Mouse (Mus musculus) heart, embryonic 10.5 days (tissue): ENCODE measurements at regions not wholly inside any gene's neighbourhood (a gene's known extent, or its start where the extent isn't known, plus 50 kb on each side); places are given as distances from the start of the nearest gene placed in this dataset.

Source experiments
- DNase-seq: peaks from one replicate; pipeline ENCODE4 v3.0.0-alpha.2; 2017; ENCODE audit warnings: low spot score
- H3K27ac ChIP-seq: fragments of 300-500 bp; sonication (generic); 2 replicates; pipeline ENCODE4 v1.5.1; 2016; ENCODE audit warnings: mild to moderate bottlenecking
- H3K27me3 ChIP-seq: fragments of 300-500 bp; sonication (generic); 2 replicates; pipeline ENCODE4 v1.6.1; 2016; ENCODE audit warnings: mild to moderate bottlenecking; ENCODE audit not compliant: poor library complexity, insufficient read depth, severe bottlenecking
- H3K36me3 ChIP-seq: fragments of 300-500 bp; sonication (generic); 2 replicates; pipeline ENCODE4 v1.6.1; 2016; ENCODE audit warnings: mild to moderate bottlenecking, moderate library complexity
- H3K4me1 ChIP-seq: fragments of 300-500 bp; sonication (generic); 2 replicates; pipeline ENCODE4 v1.6.1; 2016; ENCODE audit warnings: mild to moderate bottlenecking
- H3K4me3 ChIP-seq: fragments of 300-500 bp; sonication (generic); 2 replicates; pipeline ENCODE4 v1.5.1; 2016; ENCODE audit warnings: mild to moderate bottlenecking, moderate library complexity
- H3K9me3 ChIP-seq: fragments of 300-500 bp; sonication (generic); 2 replicates; pipeline ENCODE4 v1.6.1; 2016; ENCODE audit warnings: mild to moderate bottlenecking, moderate library complexity
- WGBS: fragments of 180-500 bp; shearing (Covaris S2); methylation state at CpG from one replicate; pipeline ENCODE4 v1.1.7; 2016; 5-methylcytosine and 5-hydroxymethylcytosine counted together

DNA sequence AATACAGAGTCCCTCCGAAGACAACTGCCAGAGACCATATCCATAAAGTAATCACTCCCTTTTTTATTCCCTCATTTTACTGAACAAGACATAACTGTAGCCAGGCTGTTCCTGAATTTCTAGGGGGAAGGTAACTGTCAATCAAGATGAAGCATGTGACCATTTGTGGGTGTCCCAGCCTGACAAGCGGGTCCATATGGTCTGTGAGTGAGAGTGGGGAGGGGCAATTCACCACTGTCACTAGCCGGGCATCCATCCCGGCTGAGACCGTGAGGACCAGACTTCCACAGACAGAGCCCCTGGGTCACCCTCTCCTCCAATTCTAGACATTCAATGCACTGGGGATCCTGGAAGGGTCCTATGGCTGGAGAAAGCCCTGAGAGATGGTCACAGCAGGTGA is 54.6 kb downstream of the Gm11733 start:
- WGBS: 82% methylated on average over 5 of the region's 5 CpGs
- Histone ChIP-seq H3K4me3 (no peak overlapping the region), H3K4me1 (peaks cover 18% of the 10 kb centered on the region), H3K27me3 (peaks cover 27% of the 10 kb centered on the region), H3K9me3 (no peaks in the 10 kb centered on the region), H3K27ac (no peak overlapping the region), H3K36me3 (no peaks in the 10 kb centered on the region)
- DNase-seq: no peak

DNA sequence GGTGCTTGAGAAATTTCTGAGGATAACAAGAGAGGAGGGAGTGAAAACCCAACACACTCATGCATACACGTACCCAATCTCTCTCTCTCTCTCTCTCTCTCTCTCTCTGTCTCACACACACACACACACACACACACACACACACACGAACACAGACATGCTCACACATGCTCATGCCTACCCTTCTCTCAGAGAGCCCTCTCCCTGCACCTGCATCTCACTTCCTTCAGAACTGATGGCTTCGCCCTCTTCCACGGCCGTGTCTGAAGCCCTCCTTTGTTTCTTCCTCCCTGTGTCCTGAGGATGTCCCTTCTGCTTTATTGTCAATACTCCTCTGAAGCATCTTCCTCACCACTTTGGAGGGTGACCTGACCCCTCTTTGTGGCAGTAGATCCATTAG is 56.4 kb downstream of the Gm11733 start:
- peaks cover 18% of the 10 kb centered on the region for H3K4me1 ChIP-seq
- H3K4me3 ChIP-seq: no peak overlapping the region
- no peak for DNase-seq
- peaks cover 29% of the 10 kb centered on the region for H3K27me3 ChIP-seq
- WGBS: 57% methylated on average over 5 of the region's 5 CpGs
- peak overlapping the region; percentile 48; the same call in 1 of the 2 replicates for H3K27ac ChIP-seq
- no peaks in the 10 kb centered on the region for H3K9me3 ChIP-seq
- no peaks in the 10 kb centered on the region for H3K36me3 ChIP-seq

GRCm38 (mm10) chr11:117541205-117541884 is 57.2 kb downstream of the Gm11733 start:
- H3K27me3 ChIP-seq: peaks cover 32% of the 10 kb centered on the region
- H3K27ac ChIP-seq: peak overlapping the region; percentile 48
- peak; percentile 86 for DNase-seq
- H3K4me1 ChIP-seq: peaks cover 18% of the 10 kb centered on the region
- WGBS: 7% methylated on average over 6 of the region's 6 CpGs
- H3K36me3 ChIP-seq: no peaks in the 10 kb centered on the region
- no peaks in the 10 kb centered on the region for H3K9me3 ChIP-seq
- no peak overlapping the region for H3K4me3 ChIP-seq

GRCm38 (mm10) chr11:117543191-117543590 is 59.0 kb downstream of the Gm11733 start:
- DNase-seq: no peak
- H3K27me3 ChIP-seq: peaks cover 28% of the 10 kb centered on the region
- H3K4me1 ChIP-seq: peaks cover 18% of the 10 kb centered on the region
- WGBS: 27% methylated on average over 6 of the region's 6 CpGs
- no peaks in the 10 kb centered on the region for H3K36me3 ChIP-seq
- no peak overlapping the region for H3K4me3 ChIP-seq
- H3K27ac ChIP-seq: no peak overlapping the region
- H3K9me3 ChIP-seq: no peaks in the 10 kb centered on the region

GRCm38 (mm10) chr11:117544507-117544906 is 60.3 kb downstream of the Gm11733 start:
- WGBS: 24% methylated on average over 6 of the region's 6 CpGs

DNA sequence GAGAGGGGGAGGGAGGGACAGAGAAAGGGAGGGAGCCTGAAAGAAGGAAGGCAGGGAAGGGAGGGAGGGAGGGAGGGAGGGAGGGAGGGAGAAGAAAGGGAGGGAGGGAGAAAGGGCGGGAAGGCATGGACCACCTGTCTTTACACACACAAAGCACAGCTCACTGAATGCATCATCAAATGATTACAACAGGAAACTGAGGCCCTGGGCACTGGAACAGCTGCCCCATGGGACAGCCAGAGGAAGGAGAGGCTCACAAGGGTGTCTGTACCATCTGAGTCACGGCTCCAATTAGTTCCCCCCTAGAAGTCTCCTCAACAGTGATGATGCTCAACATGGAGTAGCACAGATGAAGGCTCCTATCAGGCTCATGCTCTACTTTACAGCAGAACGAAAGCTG is 60.8 kb downstream of the Gm11733 start:
- peaks cover 33% of the 10 kb centered on the region for H3K27me3 ChIP-seq
- DNase-seq: no peak
- H3K36me3 ChIP-seq: no peaks in the 10 kb centered on the region
- peaks cover 18% of the 10 kb centered on the region for H3K4me1 ChIP-seq
- no peaks in the 10 kb centered on the region for H3K9me3 ChIP-seq
- no peak overlapping the region for H3K4me3 ChIP-seq
- 52% methylated on average over 3 of the region's 3 CpGs for WGBS
- no peak overlapping the region for H3K27ac ChIP-seq

More at GRCm38 (mm10) chr11:117544507-117544906, 60.3 kb downstream of the Gm11733 start:
- H3K4me3 ChIP-seq: no peak overlapping the region
- no peaks in the 10 kb centered on the region for H3K36me3 ChIP-seq
- H3K4me1 ChIP-seq: peaks cover 18% of the 10 kb centered on the region
- no peak overlapping the region for H3K27ac ChIP-seq
- no peaks in the 10 kb centered on the region for H3K9me3 ChIP-seq
- DNase-seq: no peak
- peaks cover 33% of the 10 kb centered on the region for H3K27me3 ChIP-seq

- no peak for DNase-seq
- no peak overlapping the region for H3K27ac ChIP-seq
- no peaks in the 10 kb centered on the region for H3K9me3 ChIP-seq
- no peaks in the 10 kb centered on the region for H3K36me3 ChIP-seq
- 0 out of 2 replicates have a peak, but pooled peaks cover 4% of the 10 kb centered on the region for H3K4me1 ChIP-seq
- WGBS: 92% methylated on average over 5 of the region's 5 CpGs
- H3K27me3 ChIP-seq: peaks cover 25% of the 10 kb centered on the region; the same call in 1 of the 2 replicates
- H3K4me3 ChIP-seq: no peak overlapping the region
Observed at GRCm38 (mm10) chr11:117551926-117552325, 67.8 kb downstream of the Gm11733 start.

DNA sequence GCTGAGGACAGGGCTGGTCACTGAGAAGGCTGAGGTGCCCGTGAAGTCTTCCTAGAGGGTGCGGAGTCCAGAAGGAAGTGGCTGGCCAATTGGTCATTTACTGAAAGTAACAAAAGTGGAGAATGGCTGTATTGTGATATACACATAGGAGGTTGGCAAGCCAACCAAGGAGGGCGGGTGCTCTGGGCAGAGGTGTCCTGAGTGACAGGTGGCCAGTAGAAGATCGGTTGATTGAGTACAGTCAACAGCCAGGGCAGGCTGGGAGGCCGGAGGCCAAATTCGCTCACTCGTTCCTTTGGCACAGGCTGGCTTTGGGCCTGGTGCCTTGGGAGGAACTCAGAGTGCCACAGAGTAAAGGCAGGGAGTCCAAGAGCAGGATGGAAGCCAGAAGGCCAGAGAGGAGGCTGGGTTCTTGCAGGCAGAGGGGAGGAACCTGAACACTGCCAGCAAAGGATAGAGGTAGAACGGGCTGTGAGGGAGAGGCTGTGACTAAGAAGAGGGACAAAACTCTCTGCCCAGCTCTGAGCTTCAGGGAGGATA is 68.3 kb downstream of the Gm11733 start:
- no peaks in the 10 kb centered on the region for H3K9me3 ChIP-seq
- H3K27ac ChIP-seq: no peak overlapping the region
- no peak overlapping the region for H3K4me3 ChIP-seq
- no peaks in the 10 kb centered on the region for H3K36me3 ChIP-seq
- WGBS: 81% methylated on average over 8 of the region's 8 CpGs
- H3K4me1 ChIP-seq: 0 out of 2 replicates have a peak, but pooled peaks cover 4% of the 10 kb centered on the region
- peaks cover 24% of the 10 kb centered on the region; the same call in 1 of the 2 replicates for H3K27me3 ChIP-seq
- DNase-seq: no peak

DNA sequence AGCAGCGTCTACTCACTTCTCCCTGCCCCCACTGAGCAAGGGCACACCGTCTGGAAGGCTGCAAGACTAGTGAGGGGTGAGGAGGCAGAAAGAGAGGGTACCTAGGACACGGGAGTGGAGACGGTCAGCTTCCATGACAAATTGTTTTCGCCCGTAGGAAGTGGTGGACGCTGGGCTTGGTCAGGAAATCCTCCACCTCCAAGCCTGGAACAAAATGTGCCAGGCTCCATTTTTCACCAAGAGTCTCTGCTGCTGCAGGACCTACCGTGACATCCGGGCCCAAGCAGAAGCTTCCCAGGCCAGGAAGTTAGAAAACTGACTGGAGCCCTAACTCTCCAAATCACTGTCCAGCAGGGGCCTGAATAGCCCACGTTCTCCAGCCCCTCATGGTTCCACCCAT is 69.9 kb downstream of the Gm11733 start:
- DNase-seq: no peak

GRCm38 (mm10) chr11:117557474-117558381 is 73.6 kb downstream of the Gm11733 start:
- H3K4me3 ChIP-seq: no peak overlapping the region
- 0 out of 2 replicates have a peak, but pooled peaks cover 4% of the 10 kb centered on the region for H3K4me1 ChIP-seq
- no peaks in the 10 kb centered on the region for H3K27me3 ChIP-seq
- no peak for DNase-seq
- H3K9me3 ChIP-seq: no peaks in the 10 kb centered on the region
- H3K27ac ChIP-seq: 0 out of 2 replicates have a peak overlapping the region, but pooled peaks have one; percentile 22
- 69% methylated on average over 16 of the region's 16 CpGs for WGBS
- no peaks in the 10 kb centered on the region for H3K36me3 ChIP-seq

More for the DNA sequence above, 69.9 kb downstream of the Gm11733 start:
- H3K36me3 ChIP-seq: no peaks in the 10 kb centered on the region
- H3K9me3 ChIP-seq: no peaks in the 10 kb centered on the region
- H3K27ac ChIP-seq: no peak overlapping the region
- no peak overlapping the region for H3K4me3 ChIP-seq
- 44% methylated on average over 10 of the region's 10 CpGs for WGBS
- 0 out of 2 replicates have a peak, but pooled peaks cover 4% of the 10 kb centered on the region for H3K4me1 ChIP-seq
- peaks cover 20% of the 10 kb centered on the region; the same call in 1 of the 2 replicates for H3K27me3 ChIP-seq

DNA sequence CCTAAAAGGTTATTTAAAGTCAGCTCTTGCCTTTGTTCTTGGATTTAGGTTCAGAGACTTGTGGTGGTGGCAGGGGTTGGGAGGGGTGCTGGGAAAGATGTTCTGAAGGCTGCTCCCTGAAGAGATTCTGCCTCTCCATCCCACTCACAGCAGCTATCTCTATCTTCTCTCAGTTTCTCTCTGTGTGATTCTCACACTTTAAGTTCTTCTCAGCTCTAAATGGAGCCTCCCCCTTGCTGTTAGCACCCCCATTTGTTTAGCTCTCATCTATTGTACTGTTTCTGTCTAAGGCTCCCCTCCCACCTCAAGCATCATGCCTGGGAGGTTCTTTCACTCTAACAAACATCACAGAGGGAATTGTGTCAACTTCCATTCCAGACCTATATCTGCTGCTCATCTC is 75.7 kb downstream of the Gm11733 start:
- Histone ChIP-seq H3K4me3 (no peak overlapping the region), H3K4me1 (no peaks in the 10 kb centered on the region), H3K9me3 (no peaks in the 10 kb centered on the region), H3K36me3 (no peaks in the 10 kb centered on the region), H3K27ac (no peak overlapping the region), H3K27me3 (no peaks in the 10 kb centered on the region)
- no peak for DNase-seq

DNA sequence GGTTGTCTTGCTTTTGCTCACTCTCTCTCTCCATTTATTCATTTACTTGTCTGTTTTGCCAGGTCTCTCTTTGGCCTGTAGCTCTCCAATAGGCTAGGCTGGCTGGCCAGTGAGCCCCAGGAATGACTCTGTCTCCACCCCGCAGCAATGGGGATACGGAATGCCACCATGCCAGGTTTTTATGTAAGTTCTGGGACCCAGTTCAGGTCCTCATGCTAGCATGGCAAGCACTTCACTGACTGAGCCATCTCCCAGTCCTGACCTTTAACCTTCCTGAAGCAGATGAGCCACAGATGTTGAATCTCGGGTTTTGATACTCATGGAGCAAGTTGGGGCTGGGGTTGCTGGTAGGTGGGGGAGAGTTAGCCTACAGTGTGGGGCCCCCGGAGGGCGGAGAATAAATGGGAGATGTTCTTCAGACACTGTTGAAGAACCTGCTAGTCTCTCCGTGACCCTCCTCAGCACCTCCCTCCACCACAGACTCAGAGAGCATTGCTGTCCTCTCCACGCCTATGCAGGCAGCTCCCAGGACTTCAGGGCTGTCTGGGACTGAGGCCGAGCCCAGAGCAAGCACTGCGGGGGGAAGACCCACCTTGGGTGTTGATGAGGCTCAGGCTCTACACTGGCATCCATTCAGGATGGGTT is 83.9 kb downstream of the Gm11733 start:
- 81% methylated on average over 9 of the region's 9 CpGs for WGBS
- Histone ChIP-seq H3K4me1 (peaks cover 9% of the 10 kb centered on the region; the same call in 1 of the 2 replicates), H3K36me3 (no peaks in the 10 kb centered on the region), H3K4me3 (no peak overlapping the region), H3K27me3 (no peaks in the 10 kb centered on the region), H3K27ac (peak overlapping the region; percentile 56; the same call in 1 of the 2 replicates), H3K9me3 (no peaks in the 10 kb centered on the region)
- DNase-seq: no peak
